Mouse (Mus musculus): ENCODE measurements at regions not wholly inside any gene's neighbourhood (a gene's known extent, or its start where the extent isn't known, plus 50 kb on each side); places are given as distances from the start of the nearest gene placed in this dataset.
"Not testable (repeated sequence)": the region's sequence is repeated elsewhere in the genome, so short reads cannot be mapped to it uniquely, and the experiment has no call there.

- TF ChIP-seq POLR2A (IDR thresholded peaks at IDR 0.05; ENCODE audit: insufficient read length, low read depth); USF1 (IDR thresholded peaks at IDR 0.05; ENCODE audit: low read depth); MAX (IDR thresholded peaks at IDR 0.05; ENCODE audit: low read depth); CEBPB (IDR thresholded peaks at IDR 0.05; ENCODE audit: insufficient read depth, poor library complexity, severe bottlenecking); POLR2AphosphoS2 (IDR thresholded peaks at IDR 0.05; ENCODE audit: insufficient read length, low read depth); SRF (IDR thresholded peaks at IDR 0.05; ENCODE audit: control insufficient read depth, insufficient read length, low read depth); TCF3 (IDR thresholded peaks at IDR 0.05; ENCODE audit: insufficient read length, low read depth); MYOD1 (IDR thresholded peaks at IDR 0.05; ENCODE audit: control insufficient read depth in 1 of 3, insufficient read length in 2 of 3, low read depth in 2 of 3): not testable (repeated sequence)
Measured at GRCm38 (mm10) chr12:3158771-3159170, 151.0 kb downstream of the Rab10 start.

Measured in myocyte (in vitro differentiated cells).